Mouse (Mus musculus): ENCODE measurements at regions not wholly inside any gene's neighbourhood (a gene's known extent, or its start where the extent isn't known, plus 50 kb on each side); places are given as distances from the start of the nearest gene placed in this dataset.

DNA sequence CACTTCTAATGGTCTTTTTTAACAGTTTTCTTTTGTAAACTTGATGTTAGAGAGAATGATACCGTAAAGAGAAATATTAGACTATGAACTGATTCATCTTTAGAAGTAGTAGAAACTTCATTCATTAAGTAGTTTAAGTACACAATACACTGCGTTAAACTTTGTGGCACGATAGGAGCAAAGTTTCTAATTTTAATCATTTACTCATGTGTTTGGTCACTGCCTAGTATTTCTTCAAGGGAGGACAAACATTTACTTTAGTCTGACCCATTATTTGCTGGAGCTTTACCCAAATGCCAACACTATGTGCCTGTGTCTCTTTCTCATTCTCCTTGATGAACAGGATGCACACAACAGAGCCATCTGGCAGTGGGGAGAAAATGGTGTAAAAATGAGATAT, 200.6 kb downstream of the Chm start:
- in situ Hi-C loops (cut with MboI, MseI): no loop called here

DNA sequence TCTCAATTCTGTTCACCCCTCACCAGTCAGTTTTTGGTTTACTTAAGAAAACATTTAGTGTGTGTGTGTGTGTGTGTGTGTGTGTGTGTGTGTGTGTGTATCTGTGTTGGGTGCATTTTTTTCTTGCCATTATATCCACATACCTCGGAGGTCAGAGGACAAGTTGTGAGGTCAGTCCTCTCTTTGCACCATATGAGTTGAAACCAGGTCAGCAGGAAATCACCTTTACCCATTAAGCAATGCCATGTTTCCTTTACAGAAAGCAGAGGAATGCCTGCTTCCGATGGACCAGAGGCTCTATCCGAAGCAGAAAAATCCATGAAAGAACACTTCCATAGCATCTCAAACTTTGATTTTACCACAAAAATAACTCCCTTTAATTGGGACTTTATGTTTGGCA, 201.2 kb downstream of the Chm start:
- in situ Hi-C loops (cut with MboI, MseI): no loop called here

DNA sequence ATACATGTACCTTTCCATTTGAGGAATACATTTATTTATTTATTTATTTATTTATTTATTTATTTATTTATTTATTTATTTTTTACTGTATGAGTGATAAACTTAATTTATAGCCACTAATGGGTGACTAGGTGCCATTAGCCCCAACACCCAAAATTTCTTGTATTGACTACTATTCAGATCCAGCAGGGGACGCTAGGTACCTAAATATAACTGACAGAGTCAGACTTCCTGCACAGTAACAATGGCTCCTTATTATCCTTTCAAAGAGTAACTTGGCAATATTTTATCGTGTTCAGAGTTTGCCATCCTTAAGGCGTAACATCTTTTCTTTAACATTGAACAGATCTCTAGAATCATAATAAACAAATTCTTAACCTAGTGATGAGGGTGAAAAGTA, 206.7 kb downstream of the Chm start:
- in situ Hi-C loops (cut with MboI, MseI): no loop called here

DNA sequence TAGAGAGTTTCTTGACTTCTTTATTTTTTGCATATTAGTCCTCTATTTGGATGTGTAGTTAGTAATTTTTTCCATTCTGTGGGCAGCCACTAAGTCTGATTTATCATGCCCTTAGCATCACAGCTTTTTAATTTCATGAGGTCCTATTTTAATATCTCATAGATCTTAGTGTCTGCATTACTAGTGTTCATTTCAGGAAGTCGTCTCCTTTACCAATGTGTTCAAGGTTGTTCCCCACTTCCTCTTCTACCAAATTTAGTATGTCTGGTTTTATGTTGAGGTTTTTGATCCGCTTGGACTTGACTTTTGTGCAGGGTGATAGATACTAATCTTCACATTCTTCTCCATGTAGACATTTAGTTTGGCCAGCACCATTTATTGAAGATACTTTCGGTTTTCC, 221.2 kb downstream of the Chm start:
- in situ Hi-C loops (cut with MboI, MseI): no loop called here

DNA sequence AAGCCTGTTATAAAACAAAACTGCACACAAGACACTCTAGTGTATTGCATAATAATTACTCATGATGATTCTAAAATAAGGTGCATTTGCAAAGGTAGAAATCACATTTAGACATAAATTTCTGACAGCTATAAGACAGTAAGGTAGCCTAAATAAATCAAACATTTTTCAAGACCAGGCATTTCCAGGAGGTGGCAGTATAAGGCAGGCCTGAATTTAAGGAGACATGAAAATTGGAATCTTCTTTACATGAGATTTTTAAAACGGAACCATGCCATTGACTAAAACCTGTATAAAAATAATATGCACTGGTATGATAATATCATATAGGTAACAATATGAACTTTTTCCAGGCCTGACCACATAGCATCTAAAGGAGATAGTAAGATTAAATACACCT, 235.5 kb downstream of the Chm start:
- in situ Hi-C loops (cut with MboI, MseI): no loop called here

DNA sequence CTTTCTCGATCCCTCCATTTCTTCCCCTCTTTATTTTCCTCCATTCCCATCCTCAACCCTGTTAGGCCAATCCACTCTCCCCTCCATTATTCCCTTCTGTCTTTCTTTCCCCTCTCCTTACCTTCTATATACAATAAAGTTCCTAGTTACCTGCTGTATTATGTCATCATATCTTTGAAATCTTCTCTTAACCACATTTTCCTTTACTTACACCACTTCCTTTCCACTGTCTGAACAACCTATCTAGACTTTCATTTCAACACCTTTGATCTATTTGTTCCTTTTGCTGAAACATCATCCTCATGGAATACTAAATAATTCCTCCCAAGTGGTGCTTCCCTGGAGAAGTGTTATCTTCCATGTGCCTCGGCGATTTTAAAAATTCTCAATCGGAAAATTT, 237.8 kb downstream of the Chm start:
- in situ Hi-C loops (cut with MboI, MseI): no loop called here

DNA sequence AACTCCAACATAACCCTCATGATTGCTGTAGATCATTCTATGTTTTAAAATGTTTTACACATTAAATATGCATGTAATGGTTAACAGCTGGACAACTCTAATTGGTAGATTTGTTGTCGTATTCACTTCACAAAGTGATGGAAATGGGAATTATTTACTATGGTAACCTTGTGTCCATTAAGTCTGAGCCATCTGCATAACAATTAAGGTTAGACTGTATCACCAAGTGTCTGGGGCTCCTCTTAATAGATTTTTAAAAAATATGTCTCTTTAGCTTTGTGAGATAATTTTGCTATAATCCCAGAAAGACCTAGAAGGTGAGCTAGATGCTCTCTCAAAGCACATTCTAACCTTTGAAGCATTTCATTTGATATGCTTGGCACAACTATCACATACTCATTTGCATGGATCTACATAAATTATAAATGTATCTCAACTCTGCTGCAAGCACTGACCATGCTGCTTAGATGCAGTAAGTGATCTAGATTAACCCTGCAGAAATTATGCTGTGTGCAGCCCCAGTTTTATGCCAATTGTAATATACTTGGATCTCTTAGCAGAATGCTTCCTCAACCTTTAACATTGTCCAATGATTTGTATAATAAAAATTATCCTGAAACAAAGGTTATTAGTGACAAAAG, 227.2 kb upstream of the Pof1b start:
- in situ Hi-C loops (cut with MboI, MseI): no loop called here

DNA sequence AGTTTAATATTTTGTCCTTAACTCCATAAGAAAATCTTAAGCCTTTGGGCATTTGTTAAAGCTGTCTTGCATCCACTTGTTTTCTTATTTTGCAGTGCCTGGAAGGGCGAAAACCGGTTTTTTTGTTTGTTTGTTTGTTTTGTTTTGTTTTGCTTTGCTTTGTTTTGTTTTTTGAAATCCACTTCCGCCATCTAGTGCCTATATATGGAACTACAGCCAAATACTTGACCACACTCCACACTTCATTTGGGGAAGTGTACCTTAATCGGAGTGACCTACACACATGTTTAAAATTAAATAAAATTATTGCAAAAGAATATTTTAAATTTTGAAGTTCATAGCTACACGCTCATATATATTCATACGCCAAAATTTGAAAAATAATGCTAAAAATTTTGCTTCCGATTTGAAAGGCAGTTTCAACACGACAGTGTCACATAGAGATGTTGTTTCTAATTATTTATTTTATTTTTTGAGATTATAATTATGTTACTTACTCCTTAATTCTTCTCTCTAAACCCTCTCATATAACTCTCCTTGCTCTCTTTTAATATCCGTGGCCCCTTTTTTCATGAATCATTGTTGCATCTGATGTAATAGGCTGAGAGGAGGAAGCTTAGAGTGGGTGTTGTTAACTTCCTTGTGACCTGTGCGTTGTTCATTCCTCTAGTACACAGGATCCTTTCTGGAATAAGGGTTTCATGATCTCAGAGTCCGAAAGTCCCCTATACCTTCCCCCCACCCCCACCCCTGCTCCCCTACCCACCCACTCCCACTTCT, 205.4 kb upstream of the Pof1b start:
- in situ Hi-C loops (cut with MboI, MseI): no loop called here

DNA sequence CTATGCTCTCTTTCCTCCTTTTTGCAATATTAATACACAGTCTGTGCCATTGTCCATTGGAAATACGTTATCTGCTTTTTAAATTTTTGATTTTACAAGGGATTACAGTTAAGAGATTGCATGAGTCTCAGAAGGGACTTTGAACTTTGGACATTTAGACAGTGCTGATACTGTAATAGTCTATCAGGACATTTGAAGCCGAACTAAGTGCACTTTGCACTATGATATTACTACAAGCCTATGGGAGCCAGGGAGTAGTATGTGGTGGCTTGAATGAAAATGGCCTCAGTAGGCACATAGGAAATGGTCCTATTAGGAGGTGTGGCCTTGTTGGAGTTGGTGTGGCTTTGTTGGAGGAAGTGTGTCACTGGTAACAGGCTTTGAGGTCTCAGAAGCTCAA, 188.1 kb upstream of the Pof1b start:
- in situ Hi-C loops (cut with MboI, MseI): loop anchor here (25.0 kb wide), 1 partner anchor 349 kb away; no protein-coding TSS in a partner anchor

Measured in T-helper 2 cell (primary cell).